Mouse (Mus musculus): Measurements from ENCODE around the gene Nle1. TPM values are rescaled to one million over a fixed set of nuclear protein-coding genes. Genes with fewer than 3 reads are reported as not detected.
A peak's percentile ranks its signal among the peaks of the same experiment; 100 is the strongest.

The Nle1 gene
- polyA plus RNA-seq, 1 experiment from 2014 or later: 16.7 TPM

DNA sequence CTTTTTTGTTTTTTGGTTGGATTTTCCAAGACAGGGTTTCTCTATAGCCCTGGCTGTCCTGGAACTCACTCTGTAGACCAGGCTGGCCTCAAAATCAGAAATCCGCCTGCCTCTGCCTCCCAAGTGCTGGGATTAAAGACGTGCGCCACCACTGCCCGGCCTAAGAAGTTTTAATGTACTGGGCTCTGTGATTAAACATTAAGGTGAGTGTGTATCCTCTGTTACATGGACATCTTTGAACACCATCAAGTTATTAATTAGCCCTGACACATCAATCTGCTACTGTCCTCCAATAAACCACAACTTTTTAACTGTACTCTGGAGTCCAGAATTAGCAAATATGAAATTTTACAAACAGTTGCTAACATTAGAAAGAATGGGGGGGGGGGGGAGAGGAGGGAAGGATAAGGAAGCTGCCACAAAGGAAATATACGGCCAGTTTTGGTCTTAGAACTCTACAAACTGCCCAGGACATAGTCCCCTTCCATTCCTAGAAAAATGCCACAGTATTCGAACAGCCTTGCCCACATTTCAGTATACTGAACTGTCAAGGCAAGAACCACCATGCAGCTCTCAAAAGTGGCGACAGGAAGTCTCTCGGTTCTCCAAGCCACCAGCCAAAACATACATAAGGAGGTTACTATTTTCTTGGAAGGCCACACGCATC is 38.6 kb downstream of the Nle1 start:
- Histone ChIP-seq H3K9ac (ENCODE audit: low read depth, low read length) (peak overlapping the region; percentile 82; the same call in 1 of the 2 replicates), H3K4me2 (peak overlapping the region; percentile 86), H3K27me3 (ENCODE audit: control insufficient read depth, insufficient read depth, low read length) (no peaks in the 10 kb centered on the region), H3K9me3 (replicated peaks; ENCODE audit: control insufficient read depth, low read length) (no peaks in the 10 kb centered on the region), H3K36me3 (ENCODE audit: control insufficient read depth, insufficient read depth, low read length) (no peaks in the 10 kb centered on the region), H3K4me3 (ENCODE audit: low read depth, low read length) (peak overlapping the region; percentile 87), H3K4me1 (ENCODE audit: control insufficient read depth, insufficient read depth, low read length) (no peaks in the 10 kb centered on the region; the same call in 1 of the 2 replicates), H3K27ac (ENCODE audit: low read depth, low read length) (no peak overlapping the region)
- ATAC-seq (replicated peaks; ENCODE audit: insufficient number of reproducible peaks, low FRiP score, low TSS enrichment): no peak
- WGBS (ENCODE audit: insufficient replicate concordance): 64% methylated on average over 9 of the region's 9 CpGs

DNA sequence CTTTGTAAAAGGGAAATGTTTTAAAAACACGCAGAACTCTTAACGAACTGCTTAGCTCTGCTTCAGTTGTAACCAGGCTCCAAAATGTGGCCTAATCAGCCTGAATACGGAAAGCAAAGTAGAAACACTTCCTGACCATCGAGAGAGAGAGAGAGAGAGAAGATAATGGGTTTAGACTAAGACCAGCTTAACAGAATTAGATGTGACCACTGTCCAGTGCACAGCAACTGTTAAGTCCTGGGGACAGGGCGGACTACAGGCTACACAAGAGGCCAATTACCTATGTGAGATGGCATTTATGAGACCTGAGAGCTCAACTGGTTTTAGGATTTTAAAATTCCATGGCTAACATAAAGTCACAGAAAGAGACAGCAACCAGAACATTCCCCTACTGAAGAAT is 40.3 kb downstream of the Nle1 start:
- H3K27me3 ChIP-seq (ENCODE audit: control insufficient read depth, insufficient read depth, low read length): no peaks in the 10 kb centered on the region
- 59% methylated on average over 5 of the region's 5 CpGs for WGBS (ENCODE audit: insufficient replicate concordance)
- H3K9me3 ChIP-seq (replicated peaks; ENCODE audit: control insufficient read depth, low read length): no peaks in the 10 kb centered on the region
- no peaks in the 10 kb centered on the region; the same call in 1 of the 2 replicates for H3K4me1 ChIP-seq (ENCODE audit: control insufficient read depth, insufficient read depth, low read length)
- no peak overlapping the region for H3K27ac ChIP-seq (ENCODE audit: low read depth, low read length)
- no peaks in the 10 kb centered on the region for H3K36me3 ChIP-seq (ENCODE audit: control insufficient read depth, insufficient read depth, low read length)
- H3K4me3 ChIP-seq (ENCODE audit: low read depth, low read length): no peak overlapping the region
- H3K4me2 ChIP-seq: no peak overlapping the region
- H3K9ac ChIP-seq (ENCODE audit: low read depth, low read length): no peak overlapping the region
- ATAC-seq (replicated peaks; ENCODE audit: insufficient number of reproducible peaks, low FRiP score, low TSS enrichment): no peak

DNA sequence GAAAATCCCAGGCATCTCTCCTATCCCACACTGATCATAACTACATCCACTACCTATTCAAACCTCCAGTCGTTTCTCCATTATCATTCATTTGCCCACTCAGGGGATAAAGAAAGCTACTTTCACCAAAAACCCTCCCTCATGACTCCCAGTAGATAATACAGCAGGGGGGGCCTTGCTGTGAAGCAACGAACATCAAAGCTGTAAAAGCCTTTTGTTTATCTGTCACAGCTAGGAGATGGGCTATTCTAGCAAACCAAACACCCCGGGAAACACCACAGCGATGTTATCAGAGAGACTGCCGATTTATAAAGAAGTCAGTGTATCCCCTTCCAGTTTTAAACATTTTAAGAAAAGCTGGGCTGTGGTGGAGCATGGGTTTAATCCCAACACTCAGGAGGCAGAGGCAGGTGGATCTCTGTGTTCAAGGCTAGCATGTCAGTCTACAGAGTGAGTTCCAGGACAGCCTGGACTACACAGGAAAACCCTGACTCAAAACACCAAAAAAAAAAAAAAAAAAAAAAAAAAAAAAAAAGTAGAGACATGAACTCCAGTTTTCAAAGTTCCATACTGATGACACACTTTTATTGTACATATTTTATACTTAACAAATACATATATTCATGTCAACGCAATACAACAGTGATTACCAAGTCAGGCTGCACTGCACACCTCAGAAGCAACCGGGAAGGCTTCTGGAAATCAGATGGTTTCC is 41.2 kb downstream of the Nle1 start:
- Histone ChIP-seq H3K9ac (ENCODE audit: low read depth, low read length) (no peak overlapping the region), H3K36me3 (ENCODE audit: control insufficient read depth, insufficient read depth, low read length) (no peaks in the 10 kb centered on the region), H3K4me1 (ENCODE audit: control insufficient read depth, insufficient read depth, low read length) (no peaks in the 10 kb centered on the region; the same call in 1 of the 2 replicates), H3K4me3 (ENCODE audit: low read depth, low read length) (no peak overlapping the region), H3K27me3 (ENCODE audit: control insufficient read depth, insufficient read depth, low read length) (no peaks in the 10 kb centered on the region), H3K4me2 (peak overlapping the region; percentile 14; the same call in 1 of the 2 replicates), H3K27ac (ENCODE audit: low read depth, low read length) (no peak overlapping the region), H3K9me3 (replicated peaks; ENCODE audit: control insufficient read depth, low read length) (no peaks in the 10 kb centered on the region)
- WGBS (ENCODE audit: insufficient replicate concordance): 27% methylated on average over 7 of the region's 7 CpGs
- no peak for ATAC-seq (replicated peaks; ENCODE audit: insufficient number of reproducible peaks, low FRiP score, low TSS enrichment)

DNA sequence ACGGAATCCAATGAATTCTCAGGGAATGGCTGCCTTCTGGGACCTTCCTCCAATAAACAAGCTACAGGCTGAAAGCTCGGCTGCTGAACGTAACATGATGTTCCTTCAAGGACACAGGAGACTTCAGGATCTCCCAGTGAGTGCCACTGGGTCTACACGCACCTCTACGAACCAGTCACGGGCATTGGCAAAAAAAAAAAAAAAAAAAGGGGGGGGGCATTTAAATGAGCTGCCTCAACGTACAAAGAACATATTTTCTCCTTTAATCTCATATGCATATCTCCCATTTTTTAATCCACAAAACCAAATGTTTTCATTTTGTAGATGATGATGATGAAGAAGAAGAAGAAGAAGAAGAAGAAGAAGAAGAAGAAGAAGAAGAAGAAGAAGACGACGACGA is 42.3 kb downstream of the Nle1 start:
- Histone ChIP-seq H3K9me3 (replicated peaks; ENCODE audit: control insufficient read depth, low read length) (no peaks in the 10 kb centered on the region), H3K4me1 (ENCODE audit: control insufficient read depth, insufficient read depth, low read length) (peaks cover 6% of the 10 kb centered on the region; the same call in 1 of the 2 replicates), H3K4me2 (0 out of 2 replicates have a peak overlapping the region, but pooled peaks have one; percentile 14), H3K4me3 (ENCODE audit: low read depth, low read length) (no peak overlapping the region), H3K27me3 (ENCODE audit: control insufficient read depth, insufficient read depth, low read length) (no peaks in the 10 kb centered on the region), H3K36me3 (ENCODE audit: control insufficient read depth, insufficient read depth, low read length) (no peaks in the 10 kb centered on the region), H3K27ac (ENCODE audit: low read depth, low read length) (no peak overlapping the region), H3K9ac (ENCODE audit: low read depth, low read length) (no peak overlapping the region)
- WGBS (ENCODE audit: insufficient replicate concordance): 74% methylated on average over 10 of the region's 10 CpGs
- ATAC-seq (replicated peaks; ENCODE audit: insufficient number of reproducible peaks, low FRiP score, low TSS enrichment): no peak

DNA sequence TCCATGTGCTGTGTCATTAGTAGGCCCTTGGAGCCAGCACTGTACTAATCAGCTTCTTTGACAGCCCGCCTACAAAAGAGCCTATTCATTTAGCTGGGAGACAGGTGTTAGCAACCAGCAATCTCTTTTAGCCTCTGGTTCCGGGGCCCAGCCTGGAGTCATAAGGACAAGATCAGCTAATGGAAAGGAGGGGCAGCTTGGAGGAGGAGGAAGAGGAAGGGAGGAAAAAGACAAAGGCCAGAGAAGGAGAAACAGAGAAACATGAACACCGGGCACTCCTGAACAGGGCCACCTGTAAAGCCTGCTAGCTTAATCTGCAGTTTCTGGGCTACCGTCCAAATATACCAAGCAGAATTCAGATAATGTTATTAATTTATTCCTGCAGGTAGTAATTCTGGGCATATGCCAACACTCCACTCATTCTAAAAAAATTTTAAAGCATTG is 44.7 kb downstream of the Nle1 start:
- no peaks in the 10 kb centered on the region for H3K9me3 ChIP-seq (replicated peaks; ENCODE audit: control insufficient read depth, low read length)
- H3K36me3 ChIP-seq (ENCODE audit: control insufficient read depth, insufficient read depth, low read length): no peaks in the 10 kb centered on the region
- 66% methylated on average over 4 of the region's 4 CpGs for WGBS (ENCODE audit: insufficient replicate concordance)
- no peak overlapping the region for H3K4me2 ChIP-seq
- H3K4me1 ChIP-seq (ENCODE audit: control insufficient read depth, insufficient read depth, low read length): peaks cover 6% of the 10 kb centered on the region; the same call in 1 of the 2 replicates
- no peaks in the 10 kb centered on the region for H3K27me3 ChIP-seq (ENCODE audit: control insufficient read depth, insufficient read depth, low read length)
- no peak overlapping the region for H3K4me3 ChIP-seq (ENCODE audit: low read depth, low read length)
- H3K9ac ChIP-seq (ENCODE audit: low read depth, low read length): no peak overlapping the region
- no peak for ATAC-seq (replicated peaks; ENCODE audit: insufficient number of reproducible peaks, low FRiP score, low TSS enrichment)
- 0 out of 2 replicates have a peak overlapping the region, but pooled peaks have one; percentile 15 for H3K27ac ChIP-seq (ENCODE audit: low read depth, low read length)

DNA sequence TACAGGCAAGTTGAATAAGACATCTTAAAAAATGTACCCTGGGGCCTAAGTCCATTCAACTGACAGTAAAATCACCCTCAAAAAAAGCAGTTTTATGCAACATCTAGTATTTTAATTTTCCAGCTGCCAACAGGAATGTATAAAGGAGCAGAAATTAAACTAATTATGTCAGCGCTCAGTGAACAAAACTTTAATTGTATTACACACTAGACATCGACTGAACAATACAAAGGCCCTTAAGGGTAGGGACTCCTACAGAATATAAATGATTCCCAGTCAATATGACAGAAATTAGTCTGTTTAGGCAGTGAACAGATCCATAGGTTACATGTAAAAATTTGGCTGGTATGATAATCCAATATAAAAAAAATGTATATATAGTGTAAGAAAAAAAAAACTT is 45.2 kb downstream of the Nle1 start:
- Histone ChIP-seq H3K27ac (ENCODE audit: low read depth, low read length) (no peak overlapping the region), H3K9ac (ENCODE audit: low read depth, low read length) (no peak overlapping the region), H3K4me2 (no peak overlapping the region), H3K36me3 (ENCODE audit: control insufficient read depth, insufficient read depth, low read length) (no peaks in the 10 kb centered on the region), H3K9me3 (replicated peaks; ENCODE audit: control insufficient read depth, low read length) (no peaks in the 10 kb centered on the region), H3K27me3 (ENCODE audit: control insufficient read depth, insufficient read depth, low read length) (no peaks in the 10 kb centered on the region), H3K4me3 (ENCODE audit: low read depth, low read length) (no peak overlapping the region), H3K4me1 (ENCODE audit: control insufficient read depth, insufficient read depth, low read length) (peaks cover 6% of the 10 kb centered on the region; the same call in 1 of the 2 replicates)
- 83% methylated on average over 2 of the region's 2 CpGs for WGBS (ENCODE audit: insufficient replicate concordance)
- no peak for ATAC-seq (replicated peaks; ENCODE audit: insufficient number of reproducible peaks, low FRiP score, low TSS enrichment)

DNA sequence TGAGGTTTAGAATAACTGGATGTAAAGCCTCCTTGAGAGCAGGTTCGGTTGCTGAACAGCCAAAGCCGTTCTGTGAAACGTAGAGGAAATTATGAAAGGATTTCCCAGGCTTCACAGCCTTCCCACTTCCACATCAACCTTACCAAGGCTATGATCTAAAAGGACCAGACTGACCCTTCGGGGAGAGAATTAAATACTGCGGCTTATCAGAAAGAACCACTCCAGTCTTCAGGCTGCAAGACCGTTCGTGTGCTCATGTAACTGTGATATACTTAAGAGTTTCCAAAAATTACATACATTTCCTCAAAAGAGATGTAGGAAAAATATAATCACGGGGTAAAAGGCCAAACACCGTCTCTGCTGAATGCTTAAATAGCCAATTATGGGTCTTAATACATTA is 45.6 kb downstream of the Nle1 start:
- H3K4me2 ChIP-seq: no peak overlapping the region
- no peak overlapping the region for H3K27ac ChIP-seq (ENCODE audit: low read depth, low read length)
- H3K36me3 ChIP-seq (ENCODE audit: control insufficient read depth, insufficient read depth, low read length): no peaks in the 10 kb centered on the region
- no peak for ATAC-seq (replicated peaks; ENCODE audit: insufficient number of reproducible peaks, low FRiP score, low TSS enrichment)
- H3K27me3 ChIP-seq (ENCODE audit: control insufficient read depth, insufficient read depth, low read length): no peaks in the 10 kb centered on the region
- H3K4me1 ChIP-seq (ENCODE audit: control insufficient read depth, insufficient read depth, low read length): peaks cover 6% of the 10 kb centered on the region; the same call in 1 of the 2 replicates
- 68% methylated on average over 9 of the region's 9 CpGs for WGBS (ENCODE audit: insufficient replicate concordance)
- no peak overlapping the region for H3K4me3 ChIP-seq (ENCODE audit: low read depth, low read length)
- H3K9ac ChIP-seq (ENCODE audit: low read depth, low read length): no peak overlapping the region
- H3K9me3 ChIP-seq (replicated peaks; ENCODE audit: control insufficient read depth, low read length): no peaks in the 10 kb centered on the region

DNA sequence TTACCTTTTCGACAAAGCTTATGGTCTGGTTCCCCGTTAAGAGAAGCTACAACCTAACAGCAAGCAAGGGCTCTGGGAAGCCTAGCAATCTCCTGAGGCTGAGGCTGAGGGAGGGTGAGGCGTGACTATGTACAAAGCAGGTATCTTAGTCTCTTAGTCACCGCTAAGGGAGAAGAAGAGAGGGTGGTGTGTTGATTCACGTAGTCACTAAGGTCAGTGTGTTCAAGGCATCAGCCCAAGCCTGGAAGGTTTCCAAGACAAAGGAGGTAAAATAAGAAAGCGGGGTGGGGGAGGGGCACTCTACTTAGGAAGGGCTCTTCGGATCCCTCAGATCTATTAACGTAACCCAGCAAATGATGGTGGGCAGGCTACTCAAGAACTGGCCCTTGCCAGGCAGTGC is 46.7 kb downstream of the Nle1 start:
- Histone ChIP-seq H3K4me2 (no peak overlapping the region), H3K9ac (ENCODE audit: low read depth, low read length) (0 out of 2 replicates have a peak overlapping the region, but pooled peaks have one; percentile 10), H3K27ac (ENCODE audit: low read depth, low read length) (no peak overlapping the region), H3K4me3 (ENCODE audit: low read depth, low read length) (no peak overlapping the region), H3K27me3 (ENCODE audit: control insufficient read depth, insufficient read depth, low read length) (no peaks in the 10 kb centered on the region), H3K36me3 (ENCODE audit: control insufficient read depth, insufficient read depth, low read length) (no peaks in the 10 kb centered on the region), H3K9me3 (replicated peaks; ENCODE audit: control insufficient read depth, low read length) (no peaks in the 10 kb centered on the region), H3K4me1 (ENCODE audit: control insufficient read depth, insufficient read depth, low read length) (peaks cover 6% of the 10 kb centered on the region; the same call in 1 of the 2 replicates)
- ATAC-seq (replicated peaks; ENCODE audit: insufficient number of reproducible peaks, low FRiP score, low TSS enrichment): no peak
- 67% methylated on average over 8 of the region's 8 CpGs for WGBS (ENCODE audit: insufficient replicate concordance)
